Mouse (Mus musculus): ENCODE measurements at regions not wholly inside any gene's neighbourhood (a gene's known extent, or its start where the extent isn't known, plus 50 kb on each side); places are given as distances from the start of the nearest gene placed in this dataset.

- DNase-seq (ENCODE audit: low read depth, low spot score) = no peak
Measured at GRCm38 (mm10) chr13:31166286-31166685, 192.3 kb downstream of the Gm5447 start.

- no peak for DNase-seq (ENCODE audit: low read depth, low spot score)
Measured at GRCm38 (mm10) chr13:31168854-31169253, 194.8 kb downstream of the Gm5447 start.

GRCm38 (mm10) chr13:31171751-31172150 is 197.7 kb downstream of the Gm5447 start:
- no peak for DNase-seq (ENCODE audit: low read depth, low spot score)

GRCm38 (mm10) chr13:31172580-31172979 is 198.6 kb downstream of the Gm5447 start:
- no peak for DNase-seq (ENCODE audit: low read depth, low spot score)

GRCm38 (mm10) chr13:31177999-31178783 is 204.2 kb downstream of the Gm5447 start:
- no peak for DNase-seq (ENCODE audit: low read depth, low spot score)

- DNase-seq (ENCODE audit: low read depth, low spot score) = no peak
Measured at GRCm38 (mm10) chr13:31178964-31179363, 205.0 kb downstream of the Gm5447 start.

GRCm38 (mm10) chr13:31179407-31180001 is 205.5 kb downstream of the Gm5447 start:
- DNase-seq (ENCODE audit: low read depth, low spot score) = no peak

- no peak for DNase-seq (ENCODE audit: low read depth, low spot score)
Measured at GRCm38 (mm10) chr13:31181530-31181929, 207.5 kb downstream of the Gm5447 start.

- no peak for DNase-seq (ENCODE audit: low read depth, low spot score)
Measured at GRCm38 (mm10) chr13:31184845-31185834, 211.1 kb downstream of the Gm5447 start.

- no peak for DNase-seq (ENCODE audit: low read depth, low spot score)
Measured at GRCm38 (mm10) chr13:31186805-31187589, 213.0 kb downstream of the Gm5447 start.

- DNase-seq (ENCODE audit: low read depth, low spot score) = no peak
Measured at GRCm38 (mm10) chr13:31189116-31189515, 215.1 kb downstream of the Gm5447 start.

- no peak for DNase-seq (ENCODE audit: low read depth, low spot score)
Measured at GRCm38 (mm10) chr13:31190036-31190435, 216.0 kb downstream of the Gm5447 start.

- no peak for DNase-seq (ENCODE audit: low read depth, low spot score)
Measured at GRCm38 (mm10) chr13:31191344-31192139, 217.5 kb downstream of the Gm5447 start.

- no peak for DNase-seq (ENCODE audit: low read depth, low spot score)
Measured at GRCm38 (mm10) chr13:31194971-31195370, 221.0 kb downstream of the Gm5447 start.

- DNase-seq (ENCODE audit: low read depth, low spot score) = no peak
Measured at GRCm38 (mm10) chr13:31196546-31196945, 222.5 kb downstream of the Gm5447 start.

GRCm38 (mm10) chr13:31197593-31197992 is 223.6 kb downstream of the Gm5447 start:
- no peak for DNase-seq (ENCODE audit: low read depth, low spot score)

GRCm38 (mm10) chr13:31199384-31199783 is 225.4 kb downstream of the Gm5447 start:
- no peak for DNase-seq (ENCODE audit: low read depth, low spot score)

- DNase-seq (ENCODE audit: low read depth, low spot score) = no peak
Measured at GRCm38 (mm10) chr13:31204068-31204467, 230.1 kb downstream of the Gm5447 start.

- DNase-seq (ENCODE audit: low read depth, low spot score) = no peak
Measured at GRCm38 (mm10) chr13:31206381-31206780, 232.4 kb downstream of the Gm5447 start.

- no peak for DNase-seq (ENCODE audit: low read depth, low spot score)
Measured at GRCm38 (mm10) chr13:31207709-31208108, 233.7 kb downstream of the Gm5447 start.

Measured in R1 (cell line).